Mouse (Mus musculus) inflammation-experienced regulatory T-cells, adult 6 months (primary cell): ENCODE results near the gene Rce1. TPM values are rescaled to one million over a fixed set of nuclear protein-coding genes. Genes with fewer than 3 reads are reported as not detected.
"Not testable (repeated sequence)": the region's sequence is repeated elsewhere in the genome, so short reads cannot be mapped to it uniquely, and the experiment has no call there.

ENCODE experiments used
- ATAC-seq: one replicate; pipeline ENCODE4 v1.8.0; 2017
- polyA plus RNA-seq, 3 experiments: library from polyadenylated mRNA; unstranded; fragments of 100-300 nt; shearing (Covaris generic); gene quantifications; one replicate each; pipeline ENCODE4 v1.2.1; 2017

Rce1 gene
- polyA plus RNA-seq, 3 experiments from 2014 or later = 41.4 to 48.1 (median 42.1) TPM

- ATAC-seq = no peak
Measured at GRCm38 (mm10) chr19:4613464-4614304, 11.8 kb downstream of the Rce1 start.

GRCm38 (mm10) chr19:4612181-4612961 lies 13.1 kb downstream of the Rce1 start:
- no peak for ATAC-seq

GRCm38 (mm10) chr19:4610109-4610508 lies 15.3 kb downstream of the Rce1 start:
- no peak for ATAC-seq

DNA sequence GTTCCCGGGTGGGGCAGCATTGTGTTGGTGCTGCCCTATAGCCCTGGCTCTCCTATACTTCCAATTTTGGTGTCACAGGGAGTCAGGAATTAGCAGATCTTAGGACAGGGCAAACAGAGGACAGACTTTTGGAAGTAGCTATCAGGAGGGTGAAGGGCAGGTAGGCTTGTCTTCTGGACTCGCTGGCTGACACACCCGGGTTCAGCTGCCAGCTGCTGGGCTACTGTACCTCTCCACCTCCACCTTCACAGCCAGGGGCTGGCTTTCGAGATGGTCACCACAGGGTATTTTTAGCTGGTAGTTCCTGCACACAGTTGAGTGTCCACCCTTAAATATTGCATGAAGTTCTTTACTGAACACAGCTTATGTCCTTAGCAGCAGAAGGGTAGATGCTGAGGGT lies 16.9 kb downstream of the Rce1 start:
- no peak for ATAC-seq

- ATAC-seq = no peak
Measured at GRCm38 (mm10) chr19:4607406-4607805, 18.0 kb downstream of the Rce1 start.

DNA sequence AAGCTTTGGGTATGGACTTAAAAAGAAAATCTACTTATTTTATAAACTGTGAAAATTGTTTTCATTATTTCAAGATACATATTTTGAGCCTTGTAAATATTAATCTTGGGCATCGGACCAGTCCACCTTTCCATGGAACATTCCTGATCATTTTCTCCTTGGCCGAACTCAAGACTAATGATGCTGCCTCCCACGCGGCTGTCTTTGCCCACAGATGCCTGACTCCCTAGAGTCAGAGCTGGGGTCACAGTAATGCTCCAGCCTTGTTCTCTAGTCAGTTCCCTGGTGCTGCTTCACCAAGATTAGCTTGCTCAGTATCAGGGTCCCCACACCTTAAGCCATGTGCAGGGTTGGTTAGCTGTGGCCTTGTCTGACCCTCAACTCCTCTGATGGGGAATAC lies 19.8 kb downstream of the Rce1 start:
- ATAC-seq = no peak

- no peak for ATAC-seq
Measured at GRCm38 (mm10) chr19:4603801-4604723, 21.4 kb downstream of the Rce1 start.

GRCm38 (mm10) chr19:4602459-4602858 lies 23.0 kb downstream of the Rce1 start:
- no peak for ATAC-seq

DNA sequence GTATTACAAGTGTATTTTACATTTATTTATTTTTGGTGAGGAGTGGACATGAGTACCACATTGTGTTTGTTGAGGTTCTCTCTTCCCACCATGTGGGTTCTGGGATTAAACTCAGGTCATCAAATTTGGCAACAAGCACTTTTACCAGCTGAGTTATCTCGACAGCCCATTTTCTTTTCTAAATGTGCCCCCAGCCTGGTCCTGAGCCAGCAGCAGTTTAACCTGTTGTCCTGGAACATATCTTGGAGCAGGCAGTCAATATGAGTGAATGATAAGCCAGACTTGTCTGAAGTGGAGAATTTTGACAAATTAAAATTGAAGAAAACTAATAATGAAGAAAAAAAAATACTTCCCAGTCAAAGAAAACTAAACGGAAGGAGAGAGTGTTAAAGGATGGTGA lies 29.4 kb downstream of the Rce1 start:
- no peak for ATAC-seq

- ATAC-seq = no peak
Measured at GRCm38 (mm10) chr19:4593792-4594522, 31.5 kb downstream of the Rce1 start.

GRCm38 (mm10) chr19:4590025-4590424 lies 35.4 kb downstream of the Rce1 start:
- ATAC-seq = peak; percentile 74

- ATAC-seq = no peak
Measured at GRCm38 (mm10) chr19:4589081-4589480, 36.4 kb downstream of the Rce1 start.

DNA sequence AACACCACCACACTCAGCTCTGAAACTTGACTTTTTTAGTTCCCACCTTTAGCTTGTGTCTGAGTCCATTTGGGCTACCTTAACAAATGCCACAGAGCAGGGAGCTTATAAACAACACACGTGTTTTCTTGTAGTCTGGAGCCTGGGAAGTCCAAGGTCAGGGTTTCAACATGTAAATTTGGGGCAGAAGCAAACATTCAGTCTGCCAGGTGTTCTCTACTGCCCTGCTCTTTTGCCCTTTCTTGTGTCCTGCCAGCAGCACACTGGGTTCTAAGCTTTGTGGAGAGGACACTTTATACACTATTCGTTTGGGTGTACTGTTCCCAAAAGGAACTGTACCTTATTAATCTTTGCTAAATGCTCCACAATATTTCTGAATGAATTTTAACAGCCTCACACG lies 37.0 kb downstream of the Rce1 start:
- no peak for ATAC-seq

GRCm38 (mm10) chr19:4587426-4587825 lies 38.0 kb downstream of the Rce1 start:
- ATAC-seq = no peak

- ATAC-seq = not testable (repeated sequence)
Measured at GRCm38 (mm10) chr19:4586783-4587182, 38.7 kb downstream of the Rce1 start.

- no peak for ATAC-seq
Measured at GRCm38 (mm10) chr19:4583856-4584255, 41.6 kb downstream of the Rce1 start.

DNA sequence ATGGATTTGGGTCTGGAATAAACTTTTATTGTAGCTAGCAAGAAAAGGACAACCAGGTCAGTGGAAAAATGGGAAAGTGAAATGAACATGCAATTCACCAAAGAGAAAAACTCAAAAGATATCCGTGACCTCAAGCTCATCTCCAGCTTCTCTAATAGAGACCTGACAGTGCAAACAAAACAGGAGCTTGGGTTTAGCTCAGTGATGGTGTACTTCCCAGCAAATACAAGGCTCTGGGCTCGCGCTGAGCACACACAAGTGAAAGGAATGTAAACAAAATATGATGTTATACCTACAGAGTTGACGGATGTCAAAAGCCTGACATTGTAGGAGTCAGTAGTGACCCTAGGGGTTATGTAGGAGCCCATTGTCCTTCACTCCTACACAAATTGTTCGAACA lies 46.1 kb downstream of the Rce1 start:
- no peak for ATAC-seq

DNA sequence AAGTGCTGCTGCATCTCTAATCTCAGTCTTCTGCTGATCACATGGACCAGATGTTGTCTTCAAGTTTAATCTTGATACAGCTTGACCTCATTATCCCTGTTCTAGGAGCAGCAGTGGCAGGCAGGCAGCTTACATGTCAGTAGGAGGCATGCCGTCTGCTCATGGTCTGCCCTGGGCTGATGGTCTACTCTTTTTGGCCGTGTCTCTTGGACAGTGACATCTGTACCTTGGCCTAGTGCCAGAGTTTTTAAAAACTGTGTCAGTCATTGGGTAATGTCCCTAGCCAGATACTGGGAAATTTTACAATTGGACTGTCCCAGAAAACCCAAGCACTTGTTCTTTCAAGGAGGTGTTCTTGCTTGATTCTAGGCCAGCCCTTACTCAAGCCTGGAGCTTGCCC lies 46.6 kb downstream of the Rce1 start:
- no peak for ATAC-seq

DNA sequence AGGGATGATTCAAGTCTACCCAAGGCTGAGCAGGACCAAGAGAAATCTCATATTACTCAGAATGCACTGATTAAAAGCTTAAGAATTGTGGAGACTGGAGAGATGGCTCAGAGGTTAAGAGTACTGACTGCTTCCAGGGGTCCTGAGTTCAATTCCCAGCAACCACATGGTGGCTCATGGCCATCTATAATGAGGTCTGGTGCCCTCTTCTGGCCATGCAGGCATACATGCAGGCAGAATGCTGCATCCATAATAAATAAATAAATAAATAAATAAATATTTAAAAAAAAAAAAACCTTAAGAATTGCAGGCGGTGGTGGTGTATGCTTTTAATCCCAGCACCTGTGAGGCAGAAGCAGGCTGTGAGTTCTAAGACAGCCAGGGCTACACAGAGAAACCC lies 52.2 kb downstream of the Rce1 start:
- ATAC-seq = no peak
